Mouse (Mus musculus): Measurements from ENCODE around the gene Blnk. TPM values are rescaled to one million over a fixed set of nuclear protein-coding genes. Genes with fewer than 3 reads are reported as not detected.

Gene Blnk
- polyA plus RNA-seq, 1 experiment from 2014 or later: 23.8 TPM

- no peak for TF ChIP-seq CTCF (IDR thresholded peaks at IDR 0.05; ENCODE audit: low read depth)
- Histone ChIP-seq H3K36me3 (ENCODE audit: control insufficient read depth, insufficient read depth) (peaks cover 2% of the 10 kb centered on the region; the same call in 1 of the 2 replicates), H3K4me1 (replicated peaks; ENCODE audit: control insufficient read depth, insufficient read depth, low read length) (no peaks in the 10 kb centered on the region), H3K27ac (ENCODE audit: low read depth, low read length) (no peak overlapping the region), H3K4me3 (ENCODE audit: low read depth, low read length) (no peak overlapping the region), H3K9ac (ENCODE audit: low read depth, low read length) (no peak overlapping the region), H3K9me3 (ENCODE audit: control insufficient read depth) (no peaks in the 10 kb centered on the region), H3K27me3 (replicated peaks; ENCODE audit: control insufficient read depth, insufficient read depth, low read length) (no peaks in the 10 kb centered on the region), H3K4me2 (replicated peaks; ENCODE audit: low read depth) (no peak overlapping the region)
- peak; percentile 45; the same call in 1 of the 2 replicates for ATAC-seq
- WGBS: 31% methylated on average over 3 of the region's 3 CpGs
These were observed 29.9 kb downstream of the Blnk start for GRCm38 (mm10) chr19:40964367-40964891.

- Histone ChIP-seq H3K27me3 (replicated peaks; ENCODE audit: control insufficient read depth, insufficient read depth, low read length) (no peaks in the 10 kb centered on the region), H3K4me2 (replicated peaks; ENCODE audit: low read depth) (no peak overlapping the region), H3K4me3 (ENCODE audit: low read depth, low read length) (no peak overlapping the region), H3K4me1 (replicated peaks; ENCODE audit: control insufficient read depth, insufficient read depth, low read length) (no peaks in the 10 kb centered on the region), H3K36me3 (ENCODE audit: control insufficient read depth, insufficient read depth) (peaks cover 6% of the 10 kb centered on the region; the same call in 1 of the 2 replicates), H3K9ac (ENCODE audit: low read depth, low read length) (no peak overlapping the region), H3K9me3 (ENCODE audit: control insufficient read depth) (no peaks in the 10 kb centered on the region), H3K27ac (ENCODE audit: low read depth, low read length) (no peak overlapping the region)
- peak; percentile 78 for TF ChIP-seq CTCF (IDR thresholded peaks at IDR 0.05; ENCODE audit: low read depth)
- 55% methylated on average over 12 of the region's 12 CpGs for WGBS
- ATAC-seq: no peak
These were observed 31.3 kb downstream of the Blnk start for GRCm38 (mm10) chr19:40962988-40963387.

- TF ChIP-seq CTCF (IDR thresholded peaks at IDR 0.05; ENCODE audit: low read depth): no peak
- 55% methylated on average over 1 of the region's 1 CpGs for WGBS
- H3K4me1 ChIP-seq (replicated peaks; ENCODE audit: control insufficient read depth, insufficient read depth, low read length): no peaks in the 10 kb centered on the region
- no peak overlapping the region for H3K9ac ChIP-seq (ENCODE audit: low read depth, low read length)
- no peak for ATAC-seq
- H3K27me3 ChIP-seq (replicated peaks; ENCODE audit: control insufficient read depth, insufficient read depth, low read length): no peaks in the 10 kb centered on the region
- H3K4me2 ChIP-seq (replicated peaks; ENCODE audit: low read depth): no peak overlapping the region
- H3K4me3 ChIP-seq (ENCODE audit: low read depth, low read length): no peak overlapping the region
- H3K9me3 ChIP-seq (ENCODE audit: control insufficient read depth): no peaks in the 10 kb centered on the region
- no peak overlapping the region for H3K27ac ChIP-seq (ENCODE audit: low read depth, low read length)
- H3K36me3 ChIP-seq (ENCODE audit: control insufficient read depth, insufficient read depth): peaks cover 6% of the 10 kb centered on the region; the same call in 1 of the 2 replicates
These were observed 35.4 kb downstream of the Blnk start for GRCm38 (mm10) chr19:40958981-40959380.

- WGBS: 79% methylated on average over 4 of the region's 4 CpGs
These were observed 47.3 kb downstream of the Blnk start for GRCm38 (mm10) chr19:40946937-40947577.

GRCm38 (mm10) chr19:40943552-40943951 is 50.8 kb downstream of the Blnk start:
- no peak overlapping the region for H3K27ac ChIP-seq (ENCODE audit: low read depth, low read length)
- H3K9me3 ChIP-seq (ENCODE audit: control insufficient read depth): no peaks in the 10 kb centered on the region
- no peak overlapping the region for H3K4me3 ChIP-seq (ENCODE audit: low read depth, low read length)
- no peak overlapping the region for H3K4me2 ChIP-seq (replicated peaks; ENCODE audit: low read depth)
- H3K27me3 ChIP-seq (replicated peaks; ENCODE audit: control insufficient read depth, insufficient read depth, low read length): no peaks in the 10 kb centered on the region
- H3K4me1 ChIP-seq (replicated peaks; ENCODE audit: control insufficient read depth, insufficient read depth, low read length): no peaks in the 10 kb centered on the region
- TF ChIP-seq CTCF (IDR thresholded peaks at IDR 0.05; ENCODE audit: low read depth): no peak
- H3K9ac ChIP-seq (ENCODE audit: low read depth, low read length): no peak overlapping the region
- 73% methylated on average over 7 of the region's 7 CpGs for WGBS
- ATAC-seq: no peak
- H3K36me3 ChIP-seq (ENCODE audit: control insufficient read depth, insufficient read depth): peaks cover 3% of the 10 kb centered on the region; the same call in 1 of the 2 replicates

More at GRCm38 (mm10) chr19:40946937-40947577, 47.3 kb downstream of the Blnk start:
- Histone ChIP-seq H3K27ac (ENCODE audit: low read depth, low read length) (no peak overlapping the region), H3K4me1 (replicated peaks; ENCODE audit: control insufficient read depth, insufficient read depth, low read length) (no peaks in the 10 kb centered on the region), H3K9ac (ENCODE audit: low read depth, low read length) (no peak overlapping the region), H3K27me3 (replicated peaks; ENCODE audit: control insufficient read depth, insufficient read depth, low read length) (no peaks in the 10 kb centered on the region), H3K36me3 (ENCODE audit: control insufficient read depth, insufficient read depth) (peaks cover 4% of the 10 kb centered on the region), H3K9me3 (ENCODE audit: control insufficient read depth) (no peaks in the 10 kb centered on the region), H3K4me2 (replicated peaks; ENCODE audit: low read depth) (no peak overlapping the region), H3K4me3 (ENCODE audit: low read depth, low read length) (no peak overlapping the region)
- no peak for ATAC-seq
- no peak for TF ChIP-seq CTCF (IDR thresholded peaks at IDR 0.05; ENCODE audit: low read depth)

GRCm38 (mm10) chr19:40936038-40936437 is 58.3 kb downstream of the Blnk start:
- no peak for TF ChIP-seq CTCF (IDR thresholded peaks at IDR 0.05; ENCODE audit: low read depth)
- Histone ChIP-seq H3K27me3 (replicated peaks; ENCODE audit: control insufficient read depth, insufficient read depth, low read length) (no peaks in the 10 kb centered on the region), H3K4me1 (replicated peaks; ENCODE audit: control insufficient read depth, insufficient read depth, low read length) (no peaks in the 10 kb centered on the region), H3K4me3 (ENCODE audit: low read depth, low read length) (no peak overlapping the region), H3K36me3 (ENCODE audit: control insufficient read depth, insufficient read depth) (peaks cover 19% of the 10 kb centered on the region), H3K4me2 (replicated peaks; ENCODE audit: low read depth) (no peak overlapping the region), H3K27ac (ENCODE audit: low read depth, low read length) (no peak overlapping the region), H3K9me3 (ENCODE audit: control insufficient read depth) (no peaks in the 10 kb centered on the region), H3K9ac (ENCODE audit: low read depth, low read length) (no peak overlapping the region)
- WGBS: 54% methylated on average over 5 of the region's 5 CpGs
- ATAC-seq: no peak

Data from intestine, postnatal 0 days (tissue).